Mouse (Mus musculus) ES-E14 (cell line): ENCODE results near the gene Gm16867.
"Not testable (repeated sequence)": the region's sequence is repeated elsewhere in the genome, so short reads cannot be mapped to it uniquely, and the experiment has no call there.

Experiments used
- CHD2 ChIP-seq: IDR thresholded peaks from 2 replicates; pipeline ENCODE4 v1.6.1; 2014; ENCODE audit warnings: mild to moderate bottlenecking, low read depth, low read length, inconsistent platforms
- MAFK ChIP-seq: IDR thresholded peaks from 2 replicates; pipeline ENCODE4 v1.6.1; 2014; ENCODE audit warnings: mild to moderate bottlenecking, low read depth, low read length, inconsistent platforms; ENCODE audit not compliant: insufficient read depth
- ZC3H11A ChIP-seq: IDR thresholded peaks from 2 replicates; pipeline ENCODE4 v1.6.1; 2012; ENCODE audit warnings: low read depth, mild to moderate bottlenecking, inconsistent platforms, low read length, borderline replicate concordance
- ZNF384 ChIP-seq: IDR thresholded peaks from 2 replicates; pipeline ENCODE4 v1.6.1; 2012; ENCODE audit warnings: low read depth, low read length, inconsistent platforms

DNA sequence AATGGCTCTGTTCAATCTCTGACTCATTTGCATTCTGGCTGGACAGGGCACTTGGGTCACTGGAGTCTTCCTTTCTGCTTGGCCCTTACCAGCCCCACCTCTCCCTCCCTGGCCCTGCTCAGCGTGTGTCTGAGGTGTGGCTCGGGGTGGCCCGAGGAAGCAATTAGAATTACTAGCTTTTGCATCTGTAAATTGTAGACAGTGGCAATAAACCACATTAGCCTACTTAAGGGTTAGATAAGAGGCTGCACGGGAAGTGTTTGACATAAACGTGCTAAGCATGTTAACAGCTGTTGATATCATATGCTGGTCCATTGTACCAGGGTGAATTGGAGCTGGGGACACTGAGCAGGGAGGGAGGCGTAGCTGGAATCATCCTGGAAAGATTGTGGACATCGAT, 62.2 kb downstream of the Gm16867 start:
- TF ChIP-seq CHD2, MAFK, ZNF384, ZC3H11A: not testable (repeated sequence)
